Mouse (Mus musculus): ENCODE measurements around the gene Ch25h. TPM values are rescaled to one million over a fixed set of nuclear protein-coding genes. Genes with fewer than 3 reads are reported as not detected.

Gene Ch25h
- polyA plus RNA-seq (2011; ENCODE audit: insufficient read depth, insufficient read length, low replicate concordance, missing spikeins) = not detected in 2 replicates

DNA sequence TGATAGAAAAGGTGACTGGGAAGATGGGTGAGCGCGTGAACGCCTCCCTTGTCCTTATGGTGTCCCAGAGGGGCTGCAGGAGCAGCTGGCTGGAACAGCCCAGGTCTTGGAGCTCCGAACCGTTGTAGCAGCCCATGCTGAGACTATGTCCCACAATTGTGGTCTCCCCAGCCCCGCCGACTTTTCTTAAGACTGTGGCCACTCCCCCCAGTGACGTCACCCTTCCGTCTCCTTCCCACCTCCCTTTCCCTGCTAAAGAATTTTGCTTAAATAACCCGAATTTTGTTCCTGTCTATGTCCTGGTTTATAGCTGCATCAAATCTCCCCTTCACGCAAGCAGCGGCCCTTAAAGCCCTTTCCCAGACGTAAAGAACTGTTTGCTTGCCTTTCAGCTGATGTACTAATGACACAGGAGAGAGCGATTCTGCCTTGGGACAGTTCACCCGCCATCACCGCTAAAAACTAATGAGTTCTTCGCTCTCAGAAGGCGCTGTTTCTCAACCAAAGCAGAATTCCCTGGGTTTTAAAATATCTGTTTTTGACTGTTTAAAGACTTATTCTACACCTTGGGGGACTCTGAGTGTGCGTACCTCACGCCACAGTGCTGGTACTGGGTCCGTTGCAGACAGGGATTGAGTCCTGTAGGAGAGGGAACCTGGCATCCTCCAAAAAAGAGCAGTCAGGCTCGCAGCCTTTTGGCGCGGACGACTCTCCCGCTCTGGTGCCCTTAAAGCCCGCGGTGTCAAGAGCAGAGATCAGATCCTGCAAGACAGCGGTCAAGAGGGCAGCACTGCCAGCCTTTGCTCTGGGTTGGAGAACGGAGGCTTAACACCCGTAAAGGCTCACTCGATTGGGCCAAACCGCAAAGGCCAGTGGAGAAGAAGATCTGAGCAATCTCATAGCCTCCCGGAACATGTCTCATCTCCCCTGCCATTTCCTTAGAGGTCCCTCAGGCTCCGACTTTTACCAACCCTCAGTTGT lies at the start of gene Ch25h:
Ch25h (minus strand) TSS at position 174 of the 981 bp plus-strand sequence.
- 3% methylated on average over 35 of the region's 35 CpGs for WGBS
- TF ChIP-seq POLR2A (IDR thresholded peaks at IDR 0.05; ENCODE audit: borderline replicate concordance, control insufficient read depth, low read depth, low read length) (no peak), CTCF (IDR thresholded peaks at IDR 0.05; ENCODE audit: control insufficient read depth, insufficient read depth, low read length) (no peak)
- no peak within 1 kb of the TSS for H3K27ac ChIP-seq (ENCODE audit: control insufficient read depth, insufficient read depth, low read depth, low read length, poor library complexity)
- peak within 1 kb of the TSS; percentile 31 for H3K4me3 ChIP-seq (replicated peaks; ENCODE audit: control insufficient read depth, low read depth, low read length)
- peaks cover 3% of the 10 kb centered on the region; the same call in 1 of the 2 replicates for H3K4me1 ChIP-seq (ENCODE audit: control insufficient read depth, insufficient read depth, low read length)

DNA sequence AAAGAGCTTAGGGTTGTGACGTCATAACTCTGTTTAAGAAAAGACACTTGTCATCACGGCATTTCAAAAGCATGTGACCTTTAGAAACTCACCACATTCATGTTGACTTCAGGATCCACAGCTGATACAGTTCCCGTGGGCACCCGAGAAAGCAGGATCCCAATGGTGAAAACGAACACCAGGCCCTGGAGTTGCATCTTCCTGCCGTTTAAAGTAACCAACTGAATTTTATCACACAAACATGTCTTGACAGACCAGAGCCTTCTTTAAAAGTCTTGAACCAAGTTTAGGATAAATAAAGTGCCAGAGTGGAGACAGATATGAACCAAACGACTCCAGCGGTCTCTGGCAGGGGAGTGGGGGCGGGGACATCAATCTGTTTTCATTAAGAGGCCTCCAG lies 49.7 kb upstream of the Ch25h start:
- H3K27ac ChIP-seq (ENCODE audit: control insufficient read depth, insufficient read depth, low read depth, low read length, poor library complexity) = no peak overlapping the region
- 68% methylated on average over 9 of the region's 9 CpGs for WGBS
- TF ChIP-seq CTCF (IDR thresholded peaks at IDR 0.05; ENCODE audit: control insufficient read depth, insufficient read depth, low read length) = no peak
- no peak for TF ChIP-seq POLR2A (IDR thresholded peaks at IDR 0.05; ENCODE audit: borderline replicate concordance, control insufficient read depth, low read depth, low read length)
- peaks cover 5% of the 10 kb centered on the region; the same call in 1 of the 2 replicates for H3K4me1 ChIP-seq (ENCODE audit: control insufficient read depth, insufficient read depth, low read length)
- H3K4me3 ChIP-seq (replicated peaks; ENCODE audit: control insufficient read depth, low read depth, low read length) = no peak overlapping the region

GRCm38 (mm10) chr19:34523106-34523725 lies 48.3 kb upstream of the Ch25h start:
- Histone ChIP-seq H3K4me1 (ENCODE audit: control insufficient read depth, insufficient read depth, low read length) (peaks cover 5% of the 10 kb centered on the region; the same call in 1 of the 2 replicates), H3K4me3 (replicated peaks; ENCODE audit: control insufficient read depth, low read depth, low read length) (no peak overlapping the region), H3K27ac (ENCODE audit: control insufficient read depth, insufficient read depth, low read depth, low read length, poor library complexity) (no peak overlapping the region)
- no peak for TF ChIP-seq POLR2A (IDR thresholded peaks at IDR 0.05; ENCODE audit: borderline replicate concordance, control insufficient read depth, low read depth, low read length)
- no peak for TF ChIP-seq CTCF (IDR thresholded peaks at IDR 0.05; ENCODE audit: control insufficient read depth, insufficient read depth, low read length)
- 90% methylated on average over 12 of the region's 12 CpGs for WGBS

GRCm38 (mm10) chr19:34521978-34522377 lies 47.0 kb upstream of the Ch25h start:
- H3K4me3 ChIP-seq (replicated peaks; ENCODE audit: control insufficient read depth, low read depth, low read length) = no peak overlapping the region
- no peak for TF ChIP-seq POLR2A (IDR thresholded peaks at IDR 0.05; ENCODE audit: borderline replicate concordance, control insufficient read depth, low read depth, low read length)
- no peak for TF ChIP-seq CTCF (IDR thresholded peaks at IDR 0.05; ENCODE audit: control insufficient read depth, insufficient read depth, low read length)
- WGBS = 44% methylated on average over 1 of the region's 1 CpGs
- no peak overlapping the region for H3K27ac ChIP-seq (ENCODE audit: control insufficient read depth, insufficient read depth, low read depth, low read length, poor library complexity)
- peaks cover 6% of the 10 kb centered on the region; the same call in 1 of the 2 replicates for H3K4me1 ChIP-seq (ENCODE audit: control insufficient read depth, insufficient read depth, low read length)

- peaks cover 6% of the 10 kb centered on the region; the same call in 1 of the 2 replicates for H3K4me1 ChIP-seq (ENCODE audit: control insufficient read depth, insufficient read depth, low read length)
Measured at GRCm38 (mm10) chr19:34521361-34521760, 46.4 kb upstream of the Ch25h start.

GRCm38 (mm10) chr19:34520051-34520450 lies 45.1 kb upstream of the Ch25h start:
- TF ChIP-seq POLR2A (IDR thresholded peaks at IDR 0.05; ENCODE audit: borderline replicate concordance, control insufficient read depth, low read depth, low read length) = no peak
- no peak for TF ChIP-seq CTCF (IDR thresholded peaks at IDR 0.05; ENCODE audit: control insufficient read depth, insufficient read depth, low read length)
- H3K27ac ChIP-seq (ENCODE audit: control insufficient read depth, insufficient read depth, low read depth, low read length, poor library complexity) = no peak overlapping the region
- no peak overlapping the region for H3K4me3 ChIP-seq (replicated peaks; ENCODE audit: control insufficient read depth, low read depth, low read length)
- peaks cover 6% of the 10 kb centered on the region; the same call in 1 of the 2 replicates for H3K4me1 ChIP-seq (ENCODE audit: control insufficient read depth, insufficient read depth, low read length)
- 70% methylated on average over 4 of the region's 4 CpGs for WGBS

More at GRCm38 (mm10) chr19:34521361-34521760, 46.4 kb upstream of the Ch25h start:
- no peak for TF ChIP-seq CTCF (IDR thresholded peaks at IDR 0.05; ENCODE audit: control insufficient read depth, insufficient read depth, low read length)
- no peak for TF ChIP-seq POLR2A (IDR thresholded peaks at IDR 0.05; ENCODE audit: borderline replicate concordance, control insufficient read depth, low read depth, low read length)
- WGBS = 15% methylated on average over 2 of the region's 2 CpGs
- no peak overlapping the region for H3K4me3 ChIP-seq (replicated peaks; ENCODE audit: control insufficient read depth, low read depth, low read length)
- no peak overlapping the region for H3K27ac ChIP-seq (ENCODE audit: control insufficient read depth, insufficient read depth, low read depth, low read length, poor library complexity)

DNA sequence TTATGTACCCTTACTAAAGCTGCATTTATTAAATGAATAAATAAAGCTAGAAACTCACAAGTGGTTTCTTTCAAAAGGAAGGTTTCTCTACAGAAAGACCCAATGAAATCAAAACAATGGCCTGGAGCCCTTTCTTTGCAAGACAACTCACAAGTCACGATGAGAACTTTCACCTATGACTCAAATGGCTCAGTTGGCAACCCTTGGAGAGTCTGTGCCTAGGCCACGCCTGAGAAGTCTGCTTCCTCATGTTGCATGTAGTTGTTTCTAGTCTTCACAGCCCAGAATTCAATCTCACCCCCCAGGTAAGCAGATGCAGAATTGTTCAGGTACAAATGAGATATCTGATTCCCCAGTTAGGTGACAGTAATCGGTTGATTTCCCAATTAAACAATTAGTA lies 44.7 kb upstream of the Ch25h start:
- 70% methylated on average over 3 of the region's 3 CpGs for WGBS

GRCm38 (mm10) chr19:34518786-34519185 lies 43.8 kb upstream of the Ch25h start:
- no peak overlapping the region for H3K4me3 ChIP-seq (replicated peaks; ENCODE audit: control insufficient read depth, low read depth, low read length)
- H3K27ac ChIP-seq (ENCODE audit: control insufficient read depth, insufficient read depth, low read depth, low read length, poor library complexity) = no peak overlapping the region
- H3K4me1 ChIP-seq (ENCODE audit: control insufficient read depth, insufficient read depth, low read length) = peaks cover 6% of the 10 kb centered on the region; the same call in 1 of the 2 replicates
- no peak for TF ChIP-seq POLR2A (IDR thresholded peaks at IDR 0.05; ENCODE audit: borderline replicate concordance, control insufficient read depth, low read depth, low read length)
- 83% methylated on average over 3 of the region's 3 CpGs for WGBS

More for the DNA sequence above, 44.7 kb upstream of the Ch25h start:
- no peak overlapping the region for H3K4me3 ChIP-seq (replicated peaks; ENCODE audit: control insufficient read depth, low read depth, low read length)
- TF ChIP-seq POLR2A (IDR thresholded peaks at IDR 0.05; ENCODE audit: borderline replicate concordance, control insufficient read depth, low read depth, low read length) (no peak), CTCF (IDR thresholded peaks at IDR 0.05; ENCODE audit: control insufficient read depth, insufficient read depth, low read length) (no peak)
- H3K4me1 ChIP-seq (ENCODE audit: control insufficient read depth, insufficient read depth, low read length) = peaks cover 6% of the 10 kb centered on the region; the same call in 1 of the 2 replicates
- no peak overlapping the region for H3K27ac ChIP-seq (ENCODE audit: control insufficient read depth, insufficient read depth, low read depth, low read length, poor library complexity)

Measured in bone marrow, adult 2 months (tissue).